Mouse (Mus musculus) thymus, postnatal 36 days (tissue): ENCODE measurements around the gene Trappc3.

Source experiments
- DNase-seq, 2 experiments: peaks; one replicate each; pipeline ENCODE4 v3.0.0; 2022; ENCODE audit warnings: mixed read lengths in 2 of 2

Gene Trappc3

GRCm38 (mm10) chr4:126281706-126282105 lies 19.6 kb downstream of the Trappc3 start:
- DNase-seq: no peak

DNA sequence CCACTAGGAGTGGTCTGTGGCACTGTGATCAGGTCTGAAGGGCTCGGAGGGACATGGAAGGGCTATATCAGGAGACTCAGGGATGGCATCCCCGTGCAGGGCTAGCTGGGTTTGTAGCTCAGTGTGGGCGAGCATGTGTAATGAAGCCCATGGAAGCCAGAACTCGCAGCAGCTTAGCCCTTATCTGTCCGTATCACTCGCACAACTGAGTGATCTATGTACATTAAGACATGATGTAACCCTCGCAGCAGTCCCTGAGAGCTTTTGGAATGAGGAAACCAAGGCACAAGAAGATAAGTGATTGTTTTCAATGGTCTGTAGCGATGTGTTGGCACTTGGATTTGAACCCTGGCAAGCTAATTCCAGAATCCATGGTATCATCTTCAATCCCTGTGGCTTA lies 21.5 kb downstream of the Trappc3 start:
- DNase-seq: no peak

DNA sequence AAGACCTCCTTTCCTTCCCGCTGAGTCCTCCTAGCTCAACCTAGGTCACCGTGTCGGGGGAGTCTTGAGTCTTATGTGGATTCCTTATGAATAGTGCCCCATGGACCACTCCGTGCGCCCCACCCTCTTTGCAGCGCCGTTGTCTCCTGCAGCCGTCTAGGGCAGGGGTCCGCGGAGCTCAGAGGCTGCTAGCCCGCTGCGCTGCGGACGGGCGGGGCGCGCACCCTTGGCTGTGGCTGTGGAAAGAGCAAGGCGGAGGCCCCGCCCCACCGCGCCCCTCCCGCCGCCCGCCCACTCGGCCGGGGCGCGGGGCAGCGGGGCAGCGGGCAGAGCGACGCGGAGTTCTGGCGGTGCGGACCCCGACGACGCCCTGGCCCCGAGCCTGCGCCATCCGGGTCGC lies 24.4 kb downstream of the Trappc3 start, which contains the start of gene Col8a2:
Col8a2 (plus strand) TSS at position 302 of the 400 bp plus-strand sequence.
- no peak for DNase-seq

DNA sequence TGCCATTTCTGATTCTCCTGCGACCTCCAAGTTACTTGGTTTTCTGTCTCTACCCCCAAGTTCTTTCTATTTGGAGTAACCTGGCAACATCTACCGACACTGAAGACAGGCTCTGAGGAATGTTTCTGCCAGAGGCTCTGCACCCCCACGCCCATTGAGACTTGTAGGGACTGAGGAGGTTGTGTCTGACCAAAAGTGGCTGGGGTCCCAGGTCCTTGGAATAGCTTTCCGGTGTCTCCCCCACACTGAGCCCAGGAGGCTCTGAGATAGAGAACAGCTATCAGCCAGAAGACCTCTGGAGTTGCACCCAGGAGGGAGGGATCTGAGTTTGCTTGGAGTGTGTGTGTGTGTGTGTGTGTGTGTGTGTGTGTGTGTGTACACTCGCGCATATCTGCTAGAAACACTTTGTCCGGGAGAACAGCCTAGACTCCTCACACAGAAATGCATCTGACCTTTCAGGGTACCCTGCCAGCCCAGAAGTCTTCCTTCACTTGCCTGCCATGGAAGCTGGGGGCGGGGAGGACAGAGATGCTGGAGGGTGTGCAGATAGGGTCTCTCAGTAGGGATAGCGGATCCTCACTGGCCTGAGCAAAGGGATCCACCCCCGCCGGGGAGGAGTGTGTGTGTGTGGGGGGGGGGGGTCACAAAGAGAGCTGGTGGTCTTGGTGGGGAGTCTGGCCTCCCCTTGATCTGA lies 25.3 kb downstream of the Trappc3 start:
- DNase-seq: no peak

DNA sequence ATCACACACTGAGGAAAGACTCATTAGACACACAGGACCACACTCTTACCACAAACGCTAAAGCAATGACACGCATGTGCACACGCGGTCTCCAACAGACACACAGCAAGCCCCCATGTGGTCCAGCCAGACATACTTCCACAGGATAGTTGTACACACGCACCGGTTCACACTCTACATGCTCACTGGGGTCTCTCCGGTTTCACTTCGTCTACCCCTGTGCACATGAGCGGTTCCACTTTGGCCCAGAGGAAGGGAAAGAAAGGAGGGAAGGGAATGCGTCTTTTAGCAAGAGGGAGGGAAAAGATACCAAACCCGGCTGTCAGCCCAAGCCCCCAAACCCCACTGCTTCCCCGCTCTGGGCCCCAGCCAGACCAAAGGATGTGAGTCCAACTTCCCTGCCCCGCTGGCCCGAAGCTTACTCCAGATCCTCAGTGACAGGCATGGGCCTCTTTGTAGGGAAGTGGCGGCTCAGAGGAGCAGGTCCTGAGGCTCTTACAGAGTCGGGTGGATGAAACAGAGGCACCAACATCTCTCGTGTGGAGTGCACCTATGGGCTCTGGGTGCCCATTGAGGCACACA lies 26.1 kb downstream of the Trappc3 start:
- no peak for DNase-seq

DNA sequence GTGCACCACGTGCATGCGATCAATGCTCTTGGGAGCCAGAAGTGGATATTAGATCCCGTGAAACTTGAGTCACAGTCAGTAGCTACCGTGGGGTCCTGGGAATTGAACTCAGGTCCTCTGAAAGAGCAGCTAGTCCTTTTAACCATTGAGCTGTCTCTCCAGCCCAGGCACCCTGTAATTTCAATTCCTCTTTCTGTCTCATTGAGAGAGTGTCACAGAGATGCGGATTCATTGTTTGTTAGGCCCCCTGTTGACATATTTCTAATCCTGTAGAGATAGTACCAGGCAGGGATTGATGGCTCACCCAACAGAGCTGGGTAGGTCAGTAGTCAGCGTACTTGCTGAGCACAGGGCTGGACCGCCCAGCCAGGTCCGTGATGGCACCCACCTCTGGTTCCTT lies 28.2 kb downstream of the Trappc3 start:
- no peak for DNase-seq

DNA sequence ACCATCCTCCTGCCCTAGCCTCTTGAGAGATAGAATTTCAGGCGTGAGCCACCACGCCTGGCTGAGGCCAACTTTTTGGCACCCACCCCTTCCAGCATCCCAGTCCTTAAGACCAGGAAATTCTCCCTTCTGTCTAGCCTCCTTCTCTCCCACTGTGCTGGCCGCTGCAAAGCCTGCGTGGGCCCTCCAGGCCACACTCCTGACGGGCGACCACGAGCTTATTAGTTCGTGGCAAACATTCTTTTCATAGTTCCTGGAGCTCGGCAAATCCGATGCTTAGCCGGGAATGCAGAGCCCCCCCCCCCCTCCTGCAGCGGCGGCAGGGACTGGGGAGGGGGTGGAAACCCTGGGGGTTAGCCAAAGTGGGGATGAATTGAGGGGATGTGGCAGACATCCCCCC lies 29.1 kb downstream of the Trappc3 start:
- no peak for DNase-seq

- DNase-seq: no peak
These were observed 33.0 kb downstream of the Trappc3 start for GRCm38 (mm10) chr4:126295152-126295551.

- no peak for DNase-seq
These were observed 33.8 kb downstream of the Trappc3 start for GRCm38 (mm10) chr4:126295937-126296336.

- no peak for DNase-seq
These were observed 34.5 kb downstream of the Trappc3 start for GRCm38 (mm10) chr4:126296617-126297101.

DNA sequence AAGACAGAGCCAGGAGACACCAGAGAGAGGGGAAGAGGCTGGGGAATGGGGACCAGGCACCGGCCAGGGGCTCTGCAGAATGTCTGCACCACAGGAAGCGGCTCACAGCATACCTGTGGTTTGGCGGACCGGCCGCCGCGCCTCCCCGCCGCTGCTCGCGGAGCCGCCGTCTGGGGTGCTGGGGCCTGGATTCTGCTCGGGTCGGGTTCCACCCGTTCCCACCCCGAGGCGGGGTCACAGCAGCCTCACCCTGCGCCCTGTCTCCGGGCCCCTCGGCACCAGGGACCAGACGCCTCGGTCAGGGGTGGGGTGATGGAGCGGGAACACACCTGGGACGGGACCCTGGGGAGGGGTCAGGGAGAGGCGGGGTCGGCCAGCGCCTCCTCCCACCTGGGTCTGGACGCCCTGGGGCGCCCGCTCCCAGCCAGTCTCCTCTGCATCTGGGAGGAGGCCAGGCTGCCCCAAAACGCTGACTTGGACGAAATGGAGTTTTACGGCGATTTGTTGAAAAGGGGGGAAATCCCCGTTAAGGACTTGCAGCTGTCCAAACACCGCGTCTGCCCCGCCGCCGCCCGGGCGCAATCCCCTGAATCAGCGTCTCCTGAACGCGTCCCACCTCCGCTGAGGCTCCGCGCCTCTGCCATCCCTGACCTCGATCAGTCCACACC lies 38.9 kb downstream of the Trappc3 start:
- no peak for DNase-seq

- DNase-seq: no peak
These were observed 39.6 kb downstream of the Trappc3 start for GRCm38 (mm10) chr4:126301584-126302309.

DNA sequence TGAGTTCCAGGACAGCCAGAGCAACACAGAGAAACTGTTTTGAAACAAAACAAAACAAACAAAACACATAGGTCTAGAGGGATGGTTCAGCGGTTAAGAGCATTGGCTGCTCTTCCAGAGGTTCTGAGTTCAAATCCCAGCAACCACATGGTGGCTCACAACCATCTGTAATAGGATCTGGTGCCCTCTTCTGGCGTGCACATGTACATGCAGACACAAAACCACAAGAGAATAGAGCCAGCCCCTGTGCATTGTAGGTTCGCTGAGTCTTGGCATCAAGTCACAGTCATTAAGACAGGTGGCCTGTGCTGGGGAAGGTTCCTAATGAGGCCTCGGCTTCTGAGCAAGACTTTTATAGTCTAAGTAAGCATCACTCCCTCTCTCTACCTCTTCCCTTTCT lies 41.8 kb downstream of the Trappc3 start:
- no peak for DNase-seq

DNA sequence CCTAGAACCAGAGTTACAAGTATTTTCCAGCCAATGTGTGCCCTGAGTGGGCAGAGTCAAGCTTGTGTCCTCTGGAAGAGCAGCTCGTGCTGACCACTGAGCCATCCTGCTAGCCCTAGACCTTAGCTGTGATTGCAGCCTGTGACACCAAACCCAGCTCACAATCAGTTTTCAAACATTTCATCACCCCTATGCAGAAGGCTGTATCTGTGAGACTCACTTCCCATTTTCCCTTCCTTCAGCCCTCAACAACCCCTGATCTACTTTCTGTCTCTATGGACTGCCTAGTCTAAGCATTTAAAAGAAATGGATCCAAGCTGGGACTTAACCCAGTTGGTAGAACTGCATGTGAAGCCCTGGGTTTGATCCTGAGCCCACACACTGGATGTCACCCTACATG lies 43.3 kb downstream of the Trappc3 start:
- no peak for DNase-seq

GRCm38 (mm10) chr4:126306058-126306457 lies 43.9 kb downstream of the Trappc3 start:
- DNase-seq: no peak

GRCm38 (mm10) chr4:126306827-126307226 lies 44.7 kb downstream of the Trappc3 start:
- DNase-seq: no peak

DNA sequence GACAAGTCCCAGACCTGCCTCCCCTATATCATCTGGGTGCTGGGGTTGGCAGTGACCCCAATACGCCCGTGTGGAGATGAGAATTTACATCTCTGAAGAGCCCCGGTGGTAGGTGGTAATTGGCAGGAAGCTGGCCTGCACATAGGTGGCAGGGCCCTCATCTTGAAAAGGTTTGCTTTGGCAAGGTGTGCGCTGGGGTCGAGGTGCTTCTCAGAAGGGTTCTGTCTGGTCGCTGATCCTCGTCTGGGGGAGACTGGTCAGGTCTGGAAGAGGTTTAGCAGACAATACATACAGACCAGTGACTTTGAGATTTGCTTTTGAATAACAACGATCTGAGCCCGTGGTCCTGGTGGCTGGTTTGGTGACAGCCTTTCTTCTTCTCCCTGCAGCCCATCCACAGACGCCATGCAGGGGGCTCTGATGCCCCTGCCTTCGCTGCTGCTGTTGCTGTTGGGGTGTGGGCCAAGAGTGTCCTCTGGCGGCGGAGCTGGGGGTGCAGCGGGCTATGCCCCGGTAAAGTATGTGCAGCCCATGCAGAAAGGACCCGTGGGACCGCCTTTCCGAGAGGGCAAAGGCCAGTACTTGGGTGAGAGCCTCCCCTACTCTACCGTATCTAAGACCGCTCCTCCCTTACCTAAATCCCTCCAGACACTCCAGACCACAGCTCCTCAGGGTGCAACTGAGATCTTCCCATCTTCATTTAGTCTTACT lies 47.2 kb downstream of the Trappc3 start:
- peak; percentile 35 to 45 for DNase-seq

- DNase-seq: peak; percentile 78 to 82
These were observed 47.8 kb downstream of the Trappc3 start for GRCm38 (mm10) chr4:126309922-126310309.

GRCm38 (mm10) chr4:126310344-126310743 lies 48.2 kb downstream of the Trappc3 start:
- no peak for DNase-seq

- no peak for DNase-seq
These were observed 49.6 kb downstream of the Trappc3 start for GRCm38 (mm10) chr4:126311566-126312200.

- DNase-seq: no peak
These were observed 51.1 kb downstream of the Trappc3 start for GRCm38 (mm10) chr4:126313202-126313601.

DNA sequence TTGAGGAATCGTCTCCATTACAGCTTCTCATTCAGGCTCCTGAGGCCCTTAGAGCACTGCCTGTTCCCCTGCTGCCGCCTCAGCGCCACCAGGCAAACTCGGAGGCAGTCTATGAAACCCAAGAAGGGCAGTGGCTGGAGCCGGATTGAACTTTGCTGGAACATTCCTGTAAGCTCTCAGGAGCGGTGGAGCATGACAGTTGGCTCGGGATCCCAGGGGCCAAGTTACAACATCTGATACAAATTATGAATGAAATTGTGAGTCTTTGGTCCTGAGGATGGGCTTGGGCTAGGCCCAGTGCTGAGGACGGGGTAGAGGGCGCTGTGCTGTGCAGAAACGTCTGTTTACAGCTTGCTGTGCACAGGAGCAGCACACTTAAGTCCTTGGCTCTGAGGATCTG lies 52.3 kb downstream of the Trappc3 start:
- no peak for DNase-seq
